Mouse (Mus musculus): ENCODE measurements around the gene Stxbp5l. TPM values are rescaled to one million over a fixed set of nuclear protein-coding genes. Genes with fewer than 3 reads are reported as not detected.
"Not testable (repeated sequence)": the region's sequence is repeated elsewhere in the genome, so short reads cannot be mapped to it uniquely, and the experiment has no call there.

Gene Stxbp5l
- total RNA-seq, 4 experiments from 2014 or later = 107 to 127 (median 117) TPM

- no peak for DNase-seq (ENCODE audit: low spot score in 2 of 2)
Measured at GRCm38 (mm10) chr16:37280206-37280605, 104.6 kb downstream of the Stxbp5l start.

DNA sequence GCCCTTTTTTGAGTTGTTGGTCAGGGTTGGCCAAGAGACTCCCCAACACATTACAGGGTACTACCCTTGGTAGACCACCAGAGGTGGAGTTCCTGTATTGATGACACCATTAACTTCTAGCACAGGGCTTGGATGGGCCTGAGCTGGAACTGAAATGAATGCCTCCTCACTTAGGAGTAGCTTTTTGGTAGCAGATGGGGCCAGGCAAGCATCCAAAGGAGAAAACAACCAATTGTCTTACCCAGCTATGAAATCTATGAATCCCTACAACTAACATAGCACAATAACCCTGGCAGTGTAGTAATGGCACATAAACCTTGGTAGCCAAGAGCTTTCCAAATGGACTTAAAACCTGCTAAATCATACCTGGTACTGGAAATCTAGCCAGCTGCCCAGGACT, 111.1 kb downstream of the Stxbp5l start:
- DNase-seq (ENCODE audit: low spot score in 2 of 2) = no peak

- DNase-seq (ENCODE audit: low spot score in 2 of 2) = no peak
Measured at GRCm38 (mm10) chr16:37261678-37262077, 123.1 kb downstream of the Stxbp5l start.

GRCm38 (mm10) chr16:37219151-37219550, 165.6 kb downstream of the Stxbp5l start:
- no peak for DNase-seq (ENCODE audit: low spot score in 2 of 2)

DNA sequence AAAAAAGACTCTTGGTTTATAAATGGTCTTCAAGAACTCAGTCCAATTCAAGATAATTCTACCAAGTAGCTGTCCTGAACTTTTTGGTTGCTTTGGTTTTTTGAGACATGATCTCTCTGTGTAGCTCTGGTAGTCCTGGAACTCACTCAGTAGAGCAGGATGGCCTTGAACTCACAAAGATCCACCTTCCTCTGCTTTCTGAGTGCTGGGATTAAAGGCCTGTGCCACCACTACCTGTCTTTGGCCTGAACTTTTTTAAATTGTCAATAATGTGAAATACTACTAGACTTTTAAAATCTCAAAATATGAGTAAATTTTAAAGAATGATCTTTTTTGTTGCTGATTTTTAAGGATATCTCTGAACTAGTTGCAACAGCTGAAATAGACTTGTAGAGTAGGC, 176.0 kb downstream of the Stxbp5l start:
- DNase-seq (ENCODE audit: low spot score in 2 of 2) = no peak

GRCm38 (mm10) chr16:37194152-37194551, 190.6 kb downstream of the Stxbp5l start:
- no peak for DNase-seq (ENCODE audit: low spot score in 2 of 2)

DNA sequence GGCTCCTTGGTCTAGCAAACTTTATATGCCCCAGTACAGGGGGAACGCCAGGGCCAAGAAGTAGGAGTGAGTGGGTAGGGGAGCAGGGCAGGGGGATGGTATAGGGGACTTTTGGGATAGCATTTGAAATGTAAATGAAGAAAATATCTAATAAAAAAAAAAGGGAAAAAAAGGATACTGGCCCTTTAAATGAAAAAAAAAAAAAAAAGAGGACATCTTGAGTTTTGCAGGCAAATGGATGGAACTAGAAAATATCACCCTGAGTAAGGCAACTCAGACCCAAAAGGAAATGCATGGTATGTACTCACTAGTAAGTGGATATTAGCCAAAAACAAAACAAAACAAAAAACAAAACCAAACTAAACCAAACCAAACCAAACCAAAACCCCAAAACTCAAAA, 259.6 kb downstream of the Stxbp5l start:
- DNase-seq (ENCODE audit: low spot score in 2 of 2) = not testable (repeated sequence)

- no peak for DNase-seq (ENCODE audit: low spot score in 2 of 2)
Measured at GRCm38 (mm10) chr16:37109285-37109684, 275.5 kb downstream of the Stxbp5l start.

GRCm38 (mm10) chr16:37108763-37109162, 276.0 kb downstream of the Stxbp5l start:
- no peak for DNase-seq (ENCODE audit: low spot score in 2 of 2)

GRCm38 (mm10) chr16:37094169-37094833, 290.5 kb downstream of the Stxbp5l start:
- no peak for DNase-seq (ENCODE audit: low spot score in 2 of 2)

DNA sequence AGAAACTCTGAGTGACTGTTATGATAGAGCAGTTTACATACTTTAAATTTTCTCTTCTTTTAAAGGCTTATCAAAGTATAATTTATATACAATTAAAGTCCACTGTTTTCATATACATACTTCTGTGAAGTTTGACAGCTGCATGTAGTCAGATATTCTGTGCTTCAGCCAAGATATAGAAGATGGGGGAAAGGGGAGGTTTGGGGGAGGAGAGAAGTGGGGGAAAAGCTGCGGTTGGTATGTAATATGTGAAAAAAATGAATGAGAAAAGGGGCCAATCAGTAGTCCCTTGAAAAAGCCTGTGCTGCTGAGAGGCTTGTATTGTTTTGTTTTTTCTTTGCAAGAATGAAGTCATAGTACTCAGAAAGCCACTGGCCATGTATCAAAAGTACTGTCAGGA, 295.1 kb downstream of the Stxbp5l start:
- no peak for DNase-seq (ENCODE audit: low spot score in 2 of 2)

GRCm38 (mm10) chr16:37072354-37072753, 312.4 kb downstream of the Stxbp5l start:
- DNase-seq (ENCODE audit: low spot score in 2 of 2) = no peak

Other genes with a start within 250 kb of the Stxbp5l start
- gene Gtf2e1, start 154.8 kb upstream of the Stxbp5l start, total RNA-seq (2022) = 10 to 100 TPM; 14.7 to 16.6 (median 16.1) TPM
- 10 to 100 TPM in 3 of 4 experiments, 1 to 10 TPM in 1; 9.4 to 12.0 (median 11.1) TPM for gene Rabl3, start 154.9 kb upstream of the Stxbp5l start, total RNA-seq (2022)
- gene Hgd, start 195.2 kb upstream of the Stxbp5l start, total RNA-seq (2022) = not detected